Mouse (Mus musculus): ENCODE data around the gene Ephb3.

- TF ChIP-seq CTCF (IDR thresholded peaks at IDR 0.05; ENCODE audit: control insufficient read depth, insufficient read depth, low read length) = no peak
- TF ChIP-seq POLR2A (IDR thresholded peaks at IDR 0.05; ENCODE audit: borderline replicate concordance, control insufficient read depth, low read depth, low read length) = no peak
Observed at GRCm38 (mm10) chr16:21209290-21209689, 4.7 kb downstream of the Ephb3 start.

Data from bone marrow, adult 2 months (tissue).